Mouse (Mus musculus): Measurements from ENCODE around the gene Zfp867. TPM values are rescaled to one million over a fixed set of nuclear protein-coding genes. Genes with fewer than 3 reads are reported as not detected.

Zfp867 gene
- polyA plus RNA-seq, 1 experiment from 2014 or later = 11.6 TPM

DNA sequence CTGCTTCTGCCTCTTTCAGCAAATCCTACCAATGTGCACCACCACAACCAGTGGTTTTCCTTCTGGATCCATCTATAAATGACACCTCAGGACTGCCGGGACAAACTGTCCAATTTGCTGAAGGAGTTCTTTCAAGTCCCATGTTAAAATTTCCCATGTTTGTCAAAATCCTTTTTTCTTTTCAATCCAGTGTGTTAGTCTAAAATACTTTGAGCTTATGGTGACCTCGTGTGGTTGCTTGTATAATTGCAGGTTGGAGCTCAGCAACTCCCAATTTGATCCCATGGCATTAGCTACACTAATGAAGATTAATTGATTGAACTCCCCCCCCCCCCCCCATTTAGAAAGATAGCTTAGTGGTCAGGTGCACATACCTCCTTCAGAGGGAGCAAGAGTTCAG is 10.9 kb upstream of the Zfp867 start:
- no peaks in the 10 kb centered on the region for H3K4me1 ChIP-seq (ENCODE audit: control insufficient read depth, insufficient read depth, low read length)
- H3K4me3 ChIP-seq (ENCODE audit: low read depth, low read length) = no peak overlapping the region
- peak; percentile 70 for DNase-seq (ENCODE audit: low spot score)
- no peak overlapping the region for H3K4me2 ChIP-seq (ENCODE audit: low read depth)
- H3K36me3 ChIP-seq (ENCODE audit: control insufficient read depth, insufficient read depth, low read length) = peaks cover 7% of the 10 kb centered on the region
- H3K27ac ChIP-seq (ENCODE audit: low read depth, low read length) = no peak overlapping the region
- no peak overlapping the region for H3K9ac ChIP-seq (ENCODE audit: low read length)
- WGBS = 15% methylated on average over 2 of the region's 2 CpGs
- H3K9me3 ChIP-seq (ENCODE audit: control insufficient read depth, low read length) = no peaks in the 10 kb centered on the region
- no peaks in the 10 kb centered on the region for H3K27me3 ChIP-seq (ENCODE audit: control insufficient read depth, insufficient read depth, low read length)
- ATAC-seq (ENCODE audit: insufficient read depth, low FRiP score, low TSS enrichment) = no peak

DNA sequence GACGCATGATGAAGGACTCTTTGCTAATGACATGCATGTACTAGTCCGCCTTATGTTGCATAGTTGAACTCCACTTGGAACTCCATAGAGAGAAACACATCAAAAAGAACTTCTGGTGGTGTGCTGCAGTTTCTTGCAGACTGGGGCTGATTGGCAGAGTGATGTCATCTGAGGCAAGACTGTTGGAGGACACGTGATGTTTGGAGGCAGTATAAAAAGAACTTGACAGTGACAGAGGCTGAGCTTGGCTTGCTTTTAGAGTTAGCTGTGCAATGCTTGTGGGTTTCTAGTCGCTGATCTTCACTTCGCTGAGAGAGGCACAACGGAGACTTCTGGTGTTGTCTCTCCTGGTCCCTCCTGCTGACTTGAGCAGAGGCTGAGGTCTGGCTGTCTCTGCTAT is 5.0 kb upstream of the Zfp867 start:
- 78% methylated on average over 6 of the region's 6 CpGs for WGBS
- H3K9me3 ChIP-seq (ENCODE audit: control insufficient read depth, low read length) = no peaks in the 10 kb centered on the region
- no peaks in the 10 kb centered on the region for H3K36me3 ChIP-seq (ENCODE audit: control insufficient read depth, insufficient read depth, low read length)
- DNase-seq (ENCODE audit: low spot score) (no peak), ATAC-seq (ENCODE audit: insufficient read depth, low FRiP score, low TSS enrichment) (no peak)
- no peak overlapping the region for H3K9ac ChIP-seq (ENCODE audit: low read length)
- no peak overlapping the region for H3K4me2 ChIP-seq (ENCODE audit: low read depth)
- no peaks in the 10 kb centered on the region for H3K27me3 ChIP-seq (ENCODE audit: control insufficient read depth, insufficient read depth, low read length)
- H3K27ac ChIP-seq (ENCODE audit: low read depth, low read length) = no peak overlapping the region
- no peak overlapping the region for H3K4me3 ChIP-seq (ENCODE audit: low read depth, low read length)
- no peaks in the 10 kb centered on the region for H3K4me1 ChIP-seq (ENCODE audit: control insufficient read depth, insufficient read depth, low read length)

DNA sequence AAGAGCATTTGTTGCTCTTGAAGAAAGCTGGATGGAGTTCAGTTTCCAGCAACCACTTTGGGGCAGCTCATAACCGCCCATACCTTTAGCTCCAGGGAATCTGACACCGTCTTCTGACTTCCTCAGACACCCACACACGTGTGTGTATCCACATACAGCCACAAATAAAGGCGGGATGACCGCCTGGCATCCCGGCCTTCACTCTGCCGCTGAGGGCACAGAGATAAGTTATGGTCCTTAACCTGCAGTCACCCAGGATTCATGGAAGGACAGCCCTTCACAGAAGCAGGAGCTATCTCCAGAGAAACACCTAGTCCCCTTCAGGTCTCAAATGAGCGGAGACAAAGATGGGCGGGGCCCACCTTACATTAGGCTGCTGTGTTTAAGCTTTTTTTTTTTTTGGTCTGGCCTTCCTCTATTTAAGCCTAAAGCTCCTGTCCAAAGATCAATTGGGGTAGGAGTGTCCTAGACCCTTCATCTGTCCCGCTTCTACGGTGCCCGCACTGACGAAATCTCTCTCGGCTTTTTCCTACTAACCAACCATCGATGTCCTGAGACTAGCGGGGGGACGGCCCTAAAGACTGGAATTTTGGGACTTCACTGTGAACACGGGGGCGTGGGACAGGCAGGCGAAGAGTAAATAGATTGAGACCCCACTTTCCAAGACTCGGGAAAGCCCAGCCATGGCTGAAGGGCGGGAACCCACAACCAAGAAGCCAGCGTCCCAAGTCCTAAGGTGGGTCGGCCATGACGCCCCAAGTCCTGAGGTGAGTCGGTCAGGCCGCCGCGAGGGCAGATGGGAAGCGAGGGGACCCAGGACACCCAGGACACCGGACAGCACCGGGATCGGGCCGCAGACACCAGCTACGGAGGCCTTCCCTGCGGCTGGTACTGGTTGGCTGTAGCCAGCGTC is 605 bp downstream of the Zfp867 start:
- Histone ChIP-seq H3K36me3 (ENCODE audit: control insufficient read depth, insufficient read depth, low read length) (no peaks in the 10 kb centered on the region), H3K27me3 (ENCODE audit: control insufficient read depth, insufficient read depth, low read length) (no peaks in the 10 kb centered on the region), H3K4me2 (ENCODE audit: low read depth) (peak overlapping the region; percentile 82), H3K4me1 (ENCODE audit: control insufficient read depth, insufficient read depth, low read length) (peaks cover 4% of the 10 kb centered on the region), H3K9ac (ENCODE audit: low read length) (peak overlapping the region; percentile 93), H3K9me3 (ENCODE audit: control insufficient read depth, low read length) (no peaks in the 10 kb centered on the region), H3K4me3 (ENCODE audit: low read depth, low read length) (peak overlapping the region; percentile 62), H3K27ac (ENCODE audit: low read depth, low read length) (peak overlapping the region; percentile 24; the same call in 1 of the 2 replicates)
- DNase-seq (ENCODE audit: low spot score) = no peak
- 9% methylated on average over 37 of the region's 37 CpGs for WGBS
- no peak; the same call in 1 of the 2 replicates for ATAC-seq (ENCODE audit: insufficient read depth, low FRiP score, low TSS enrichment)

DNA sequence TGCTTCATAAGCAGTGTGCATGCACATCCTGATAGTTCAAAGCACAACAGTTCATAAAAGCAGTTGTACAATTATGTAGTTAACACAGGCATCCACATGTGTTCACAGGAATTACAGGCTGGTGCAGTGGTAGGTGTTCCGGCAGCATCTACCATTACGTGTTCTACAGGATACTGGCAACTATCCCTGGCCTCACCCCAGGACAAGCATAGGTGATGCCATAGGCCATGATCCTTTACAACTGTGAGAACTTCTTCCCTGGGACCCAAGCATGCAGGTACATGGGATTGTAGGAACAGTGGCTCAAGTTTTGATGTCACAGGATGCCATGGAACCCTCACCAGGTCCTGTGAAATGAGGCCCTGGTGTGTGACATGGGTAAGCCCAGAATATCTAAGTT is 11.8 kb downstream of the Zfp867 start:
- peaks cover 23% of the 10 kb centered on the region for H3K36me3 ChIP-seq (ENCODE audit: control insufficient read depth, insufficient read depth, low read length)
- H3K9me3 ChIP-seq (ENCODE audit: control insufficient read depth, low read length) = peaks cover 14% of the 10 kb centered on the region
- no peak overlapping the region for H3K27ac ChIP-seq (ENCODE audit: low read depth, low read length)
- 96% methylated on average over 2 of the region's 2 CpGs for WGBS
- no peaks in the 10 kb centered on the region for H3K4me1 ChIP-seq (ENCODE audit: control insufficient read depth, insufficient read depth, low read length)
- no peak for ATAC-seq (ENCODE audit: insufficient read depth, low FRiP score, low TSS enrichment)
- no peak overlapping the region for H3K4me3 ChIP-seq (ENCODE audit: low read depth, low read length)
- no peak overlapping the region for H3K4me2 ChIP-seq (ENCODE audit: low read depth)
- no peaks in the 10 kb centered on the region for H3K27me3 ChIP-seq (ENCODE audit: control insufficient read depth, insufficient read depth, low read length)
- no peak for DNase-seq (ENCODE audit: low spot score)
- no peak overlapping the region for H3K9ac ChIP-seq (ENCODE audit: low read length)

DNA sequence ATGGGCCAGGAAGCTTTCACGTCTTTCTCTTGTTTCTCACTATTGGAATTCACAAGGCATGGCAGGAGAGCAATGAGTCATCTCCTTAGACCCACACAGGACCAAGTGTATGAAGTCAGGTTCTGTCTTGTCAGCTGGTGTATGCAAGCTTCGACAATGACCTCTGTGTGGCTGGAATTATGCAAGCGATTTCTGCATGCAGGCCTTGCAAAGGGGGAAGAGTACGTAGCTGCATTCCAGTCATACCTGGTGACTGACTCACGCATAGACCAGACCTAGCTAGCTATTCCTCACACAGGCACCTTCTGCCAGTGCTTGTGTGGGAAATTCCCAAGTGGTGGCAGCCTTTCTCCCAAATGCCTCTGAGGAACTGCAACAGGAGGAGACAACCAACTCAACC is 13.3 kb downstream of the Zfp867 start:
- peaks cover 28% of the 10 kb centered on the region for H3K36me3 ChIP-seq (ENCODE audit: control insufficient read depth, insufficient read depth, low read length)
- H3K9ac ChIP-seq (ENCODE audit: low read length) = no peak overlapping the region
- H3K27ac ChIP-seq (ENCODE audit: low read depth, low read length) = no peak overlapping the region
- DNase-seq (ENCODE audit: low spot score) (no peak), ATAC-seq (ENCODE audit: insufficient read depth, low FRiP score, low TSS enrichment) (no peak)
- H3K27me3 ChIP-seq (ENCODE audit: control insufficient read depth, insufficient read depth, low read length) = no peaks in the 10 kb centered on the region
- WGBS = 68% methylated on average over 5 of the region's 5 CpGs
- no peak overlapping the region for H3K4me2 ChIP-seq (ENCODE audit: low read depth)
- H3K4me1 ChIP-seq (ENCODE audit: control insufficient read depth, insufficient read depth, low read length) = no peaks in the 10 kb centered on the region
- no peak overlapping the region for H3K4me3 ChIP-seq (ENCODE audit: low read depth, low read length)
- H3K9me3 ChIP-seq (ENCODE audit: control insufficient read depth, low read length) = peaks cover 11% of the 10 kb centered on the region

DNA sequence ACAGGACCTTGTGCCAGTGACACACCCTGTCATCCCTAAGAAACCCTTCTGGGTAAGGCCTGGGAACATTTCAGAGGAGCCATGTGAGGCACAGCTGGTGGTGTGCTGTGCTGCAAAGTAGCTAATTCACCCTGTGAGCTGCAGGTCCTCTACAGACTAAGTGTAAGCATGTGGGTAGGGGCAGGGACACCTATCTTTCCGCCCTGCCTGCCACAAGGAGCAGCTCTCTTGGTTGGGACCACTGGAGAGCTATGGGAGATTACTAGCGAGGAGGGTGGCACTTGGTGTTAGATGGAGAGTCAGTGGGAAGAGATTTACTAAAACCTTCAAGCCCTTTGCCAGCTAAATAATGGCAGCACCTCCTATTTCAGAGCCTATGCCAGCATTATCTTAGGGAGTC is 15.4 kb downstream of the Zfp867 start:
- WGBS = 93% methylated on average over 2 of the region's 2 CpGs
- no peak overlapping the region for H3K9ac ChIP-seq (ENCODE audit: low read length)
- peaks cover 14% of the 10 kb centered on the region for H3K36me3 ChIP-seq (ENCODE audit: control insufficient read depth, insufficient read depth, low read length)
- ATAC-seq (ENCODE audit: insufficient read depth, low FRiP score, low TSS enrichment) (no peak), DNase-seq (ENCODE audit: low spot score) (no peak)
- H3K27me3 ChIP-seq (ENCODE audit: control insufficient read depth, insufficient read depth, low read length) = no peaks in the 10 kb centered on the region
- H3K4me1 ChIP-seq (ENCODE audit: control insufficient read depth, insufficient read depth, low read length) = no peaks in the 10 kb centered on the region
- H3K4me3 ChIP-seq (ENCODE audit: low read depth, low read length) = no peak overlapping the region
- H3K27ac ChIP-seq (ENCODE audit: low read depth, low read length) = no peak overlapping the region
- no peaks in the 10 kb centered on the region for H3K9me3 ChIP-seq (ENCODE audit: control insufficient read depth, low read length)
- H3K4me2 ChIP-seq (ENCODE audit: low read depth) = no peak overlapping the region

DNA sequence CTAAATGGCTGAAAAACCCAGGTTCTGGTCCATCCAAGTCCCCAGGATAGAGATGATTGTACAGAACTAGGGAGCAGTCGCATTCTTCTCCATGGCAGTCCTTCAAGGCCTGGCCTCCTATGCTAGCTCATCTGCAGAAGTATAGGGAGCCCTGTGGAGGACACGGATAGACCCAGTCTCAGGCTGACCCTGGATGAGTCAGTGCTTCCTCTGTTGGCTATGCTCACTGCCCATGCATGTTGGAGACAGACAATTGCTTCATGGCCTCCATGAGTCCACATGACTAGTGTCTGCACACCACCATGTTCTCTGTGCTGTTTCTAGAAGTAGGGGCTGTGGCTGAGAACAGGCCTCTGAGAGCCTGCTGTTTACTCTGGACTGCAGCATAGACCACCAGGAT is 15.9 kb downstream of the Zfp867 start:
- Histone ChIP-seq H3K36me3 (ENCODE audit: control insufficient read depth, insufficient read depth, low read length) (peaks cover 14% of the 10 kb centered on the region), H3K4me2 (ENCODE audit: low read depth) (no peak overlapping the region), H3K4me3 (ENCODE audit: low read depth, low read length) (no peak overlapping the region), H3K9ac (ENCODE audit: low read length) (no peak overlapping the region), H3K27ac (ENCODE audit: low read depth, low read length) (no peak overlapping the region), H3K4me1 (ENCODE audit: control insufficient read depth, insufficient read depth, low read length) (no peaks in the 10 kb centered on the region), H3K27me3 (ENCODE audit: control insufficient read depth, insufficient read depth, low read length) (no peaks in the 10 kb centered on the region), H3K9me3 (ENCODE audit: control insufficient read depth, low read length) (no peaks in the 10 kb centered on the region)
- no peak for DNase-seq (ENCODE audit: low spot score)
- ATAC-seq (ENCODE audit: insufficient read depth, low FRiP score, low TSS enrichment) = no peak
- WGBS = 97% methylated on average over 2 of the region's 2 CpGs

DNA sequence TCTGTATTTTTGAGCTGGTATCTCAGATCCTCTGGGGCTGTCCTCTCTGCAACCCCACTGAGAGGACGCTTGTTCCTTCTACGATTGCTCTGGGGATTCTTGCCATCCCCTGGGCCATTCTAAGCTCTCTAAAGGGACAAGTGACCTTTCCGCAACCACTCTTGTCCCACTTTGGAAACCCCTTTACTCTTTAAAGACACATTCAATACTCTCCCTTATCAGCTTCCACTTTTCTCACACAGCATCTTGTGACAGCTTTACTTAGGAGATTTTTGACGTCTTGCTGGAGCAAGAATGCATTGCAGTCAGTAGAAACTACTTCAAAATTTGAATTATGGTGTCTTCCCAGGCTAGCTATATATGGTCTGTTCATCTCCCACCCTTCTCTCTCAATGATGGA is 21.2 kb downstream of the Zfp867 start, which contains the start of gene Snap47:
Gene Snap47 (minus strand): TSS at position 101 of the 400 bp plus-strand sequence.
- WGBS = 84% methylated on average over 4 of the region's 4 CpGs
- H3K27ac ChIP-seq (ENCODE audit: low read depth, low read length) = no peak within 1 kb of the TSS

DNA sequence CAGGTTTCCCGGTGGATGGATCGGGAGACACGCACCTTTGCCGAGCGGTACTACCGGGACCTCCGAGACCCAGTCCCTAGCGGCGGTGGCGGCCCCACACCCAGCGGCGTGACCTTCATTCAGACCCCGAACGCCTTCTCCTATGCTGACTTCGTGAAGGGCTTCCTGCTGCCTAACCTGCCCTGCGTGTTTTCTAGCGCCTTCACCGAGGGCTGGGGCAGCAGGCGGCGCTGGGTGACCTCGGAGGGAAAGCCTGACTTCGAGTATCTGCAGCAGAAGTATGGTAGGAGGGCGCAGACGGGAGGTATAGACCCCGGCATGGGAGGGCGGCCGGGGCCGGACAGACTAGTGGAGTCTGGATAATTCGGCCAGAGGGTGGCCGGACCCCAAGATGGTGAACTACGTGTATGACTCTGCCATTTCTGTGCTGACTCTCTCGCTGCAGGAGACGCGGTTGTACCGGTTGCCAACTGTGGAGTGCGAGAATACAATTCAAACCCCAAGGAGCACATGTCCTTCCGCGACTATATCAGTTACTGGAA is 22.0 kb downstream of the Zfp867 start:
- Histone ChIP-seq H3K4me3 (ENCODE audit: low read depth, low read length) (peak overlapping the region; percentile 85), H3K9ac (ENCODE audit: low read length) (peak overlapping the region; percentile 70), H3K27ac (ENCODE audit: low read depth, low read length) (no peak overlapping the region), H3K4me1 (ENCODE audit: control insufficient read depth, insufficient read depth, low read length) (peaks cover 7% of the 10 kb centered on the region), H3K4me2 (ENCODE audit: low read depth) (peak overlapping the region; percentile 97), H3K36me3 (ENCODE audit: control insufficient read depth, insufficient read depth, low read length) (peaks cover 7% of the 10 kb centered on the region), H3K27me3 (ENCODE audit: control insufficient read depth, insufficient read depth, low read length) (no peaks in the 10 kb centered on the region), H3K9me3 (ENCODE audit: control insufficient read depth, low read length) (no peaks in the 10 kb centered on the region)
- under 1% methylated on average over 38 of the region's 38 CpGs for WGBS
- peak; percentile 63 for ATAC-seq (ENCODE audit: insufficient read depth, low FRiP score, low TSS enrichment)
- DNase-seq (ENCODE audit: low spot score) = no peak

More for the DNA sequence above, 21.2 kb downstream of the Zfp867 start, which contains the start of gene Snap47:
- peaks cover 7% of the 10 kb centered on the region for H3K4me1 ChIP-seq (ENCODE audit: control insufficient read depth, insufficient read depth, low read length)
- DNase-seq (ENCODE audit: low spot score) = no peak
- peak within 1 kb of the TSS; percentile 85 for H3K4me3 ChIP-seq (ENCODE audit: low read depth, low read length)
- H3K27me3 ChIP-seq (ENCODE audit: control insufficient read depth, insufficient read depth, low read length) = no peaks in the 10 kb centered on the region
- H3K4me2 ChIP-seq (ENCODE audit: low read depth) = peak within 1 kb of the TSS; percentile 97
- H3K9ac ChIP-seq (ENCODE audit: low read length) = peak within 1 kb of the TSS; percentile 70
- no peaks in the 10 kb centered on the region for H3K9me3 ChIP-seq (ENCODE audit: control insufficient read depth, low read length)
- ATAC-seq (ENCODE audit: insufficient read depth, low FRiP score, low TSS enrichment) = no peak
- peaks cover 11% of the 10 kb centered on the region for H3K36me3 ChIP-seq (ENCODE audit: control insufficient read depth, insufficient read depth, low read length)
